Mouse (Mus musculus) urinary bladder, postnatal 36 days (tissue): Measurements from ENCODE around the gene Scyl2.

Experiments used
- DNase-seq, 2 experiments: peaks; one replicate each; pipeline ENCODE4 v3.0.0; 2022; ENCODE audit warnings: low spot score in 2 of 2, mixed read lengths in 1 of 2

Gene Scyl2

GRCm38 (mm10) chr10:89597275-89597674 is 88.8 kb downstream of the Scyl2 start:
- no peak for DNase-seq

- DNase-seq = no peak
Observed at GRCm38 (mm10) chr10:89595935-89596334, 90.2 kb downstream of the Scyl2 start.

DNA sequence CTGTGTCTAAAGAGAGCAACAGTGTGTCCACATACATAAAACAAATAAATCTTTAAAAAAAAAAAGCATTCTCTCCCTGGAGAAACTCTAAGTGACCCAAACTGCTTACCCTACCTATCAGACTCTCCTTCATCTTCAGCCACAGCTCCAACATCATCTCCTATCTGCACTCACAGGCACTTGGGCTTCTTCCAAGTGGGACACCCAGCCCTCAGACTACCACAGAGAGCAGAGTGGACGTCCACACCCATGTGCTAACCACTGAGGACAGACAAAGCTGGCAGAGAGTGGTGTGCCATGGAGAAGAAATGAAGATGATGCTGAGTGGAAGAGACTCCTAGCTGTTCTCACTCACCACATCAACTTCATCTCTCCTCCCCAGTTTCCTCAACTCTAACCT is 90.6 kb downstream of the Scyl2 start:
- no peak for DNase-seq

DNA sequence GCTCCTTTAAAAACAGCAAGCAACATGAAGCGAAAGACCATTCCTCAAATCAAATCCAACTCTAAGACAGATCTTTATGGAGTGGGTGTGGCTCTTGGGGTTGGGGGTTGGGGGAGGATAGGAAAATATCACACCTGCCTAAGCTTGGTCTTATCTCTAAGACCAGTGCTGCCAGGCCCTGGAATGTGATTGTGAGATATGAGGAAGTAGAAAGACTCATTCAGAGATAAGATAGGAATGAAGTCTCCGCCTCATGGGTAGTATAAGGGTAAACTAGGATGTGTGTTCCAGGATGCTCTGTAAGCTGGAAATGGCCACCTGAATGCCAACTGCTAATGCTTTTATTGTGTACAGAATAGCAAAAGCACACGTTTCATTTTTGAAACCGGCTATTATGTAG is 91.8 kb downstream of the Scyl2 start:
- no peak for DNase-seq

DNA sequence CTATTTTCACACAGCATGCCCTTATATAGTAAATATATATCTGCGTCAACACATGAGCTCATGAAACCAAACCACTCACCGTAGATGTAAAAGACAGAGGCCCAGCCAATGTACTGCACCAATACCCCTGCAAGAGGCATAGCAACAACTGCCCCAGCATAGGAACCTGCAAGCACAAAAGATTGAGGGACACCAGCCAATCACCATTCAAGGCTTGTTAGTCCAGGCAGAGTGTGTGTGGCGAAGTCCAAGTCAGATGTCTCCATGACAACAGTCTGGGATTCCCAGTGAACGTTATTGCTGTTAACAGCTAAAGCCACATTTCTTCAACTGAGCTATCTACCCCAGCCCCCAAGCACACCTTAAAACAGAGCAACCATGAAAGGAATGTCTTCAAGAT is 93.3 kb downstream of the Scyl2 start:
- no peak for DNase-seq

DNA sequence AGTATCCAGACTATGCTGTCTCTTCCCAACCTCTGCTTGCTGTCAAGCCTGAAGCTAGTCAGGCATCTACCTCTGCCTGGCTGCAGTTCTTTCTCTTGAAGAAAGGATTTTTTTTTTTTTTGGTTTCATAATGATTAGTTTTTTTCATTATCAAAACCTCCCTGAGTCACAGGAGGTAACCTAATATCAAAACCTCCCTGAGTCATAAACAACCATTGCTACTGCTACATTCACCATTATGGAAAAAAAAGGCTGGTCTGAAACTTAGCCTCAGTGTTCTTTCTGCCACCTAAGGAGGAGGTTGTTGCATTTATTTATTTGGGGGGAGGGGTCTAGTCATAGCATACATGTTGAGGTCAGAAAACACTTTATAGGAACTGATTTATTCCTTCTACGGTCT is 96.2 kb downstream of the Scyl2 start:
- no peak for DNase-seq
